Mouse (Mus musculus) stomach, postnatal 0 days (tissue): ENCODE results near the gene Mvb12b.

Experiments used
- CTCF ChIP-seq: IDR thresholded peaks from 2 replicates; pipeline ENCODE4 v1.5.1; 2016; ENCODE audit warnings: antibody characterized with exemption, low read depth, mild to moderate bottlenecking, moderate library complexity
- EP300 ChIP-seq: optimal IDR thresholded peaks from 2 replicates; pipeline ENCODE3; 2016; ENCODE audit warnings: antibody characterized with exemption

DNA sequence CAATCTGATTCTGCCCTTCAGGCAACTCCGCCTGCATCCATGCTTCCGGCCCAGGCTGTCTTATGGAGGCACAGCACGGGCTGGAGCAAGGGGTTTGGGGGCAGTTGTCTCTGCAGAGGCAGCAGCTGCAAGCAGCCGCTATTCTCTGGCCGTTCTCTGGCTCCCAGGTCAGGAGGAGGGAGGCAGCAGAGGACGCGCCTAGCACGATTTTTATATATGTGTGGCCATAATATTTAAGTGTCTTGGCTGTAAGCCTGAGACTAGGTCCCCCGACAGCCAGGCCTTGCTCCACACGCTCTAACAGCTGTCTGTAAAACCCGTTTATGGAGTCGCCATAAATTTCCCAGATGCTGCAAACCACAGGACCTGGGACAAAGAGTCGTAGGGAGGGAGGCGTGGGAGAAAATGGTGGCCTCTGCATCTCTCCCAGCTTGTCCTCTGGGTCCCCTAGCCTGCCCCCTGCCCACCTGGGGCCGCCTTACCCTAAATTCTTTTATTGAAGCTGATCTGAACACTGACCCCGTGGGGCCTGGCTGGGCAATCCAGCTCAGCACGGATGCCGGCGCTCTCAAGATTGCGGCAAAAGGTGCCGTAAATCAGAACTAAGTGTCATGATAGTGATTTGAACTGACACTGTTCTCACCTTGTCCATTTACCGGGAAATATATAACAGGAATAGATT is 32.3 kb upstream of the Mvb12b start:
- TF ChIP-seq CTCF (no peak), EP300 (no peak)
